Mouse (Mus musculus) frontal cortex, postnatal 14 days (tissue): ENCODE measurements around the gene Znrf2.
"Not testable (repeated sequence)": the region's sequence is repeated elsewhere in the genome, so short reads cannot be mapped to it uniquely, and the experiment has no call there.

Experiments
- DNase-seq, 2 experiments: peaks; one replicate each; pipeline ENCODE4 v3.0.0; 2022; ENCODE audit warnings: low spot score in 2 of 2

Znrf2 gene

DNA sequence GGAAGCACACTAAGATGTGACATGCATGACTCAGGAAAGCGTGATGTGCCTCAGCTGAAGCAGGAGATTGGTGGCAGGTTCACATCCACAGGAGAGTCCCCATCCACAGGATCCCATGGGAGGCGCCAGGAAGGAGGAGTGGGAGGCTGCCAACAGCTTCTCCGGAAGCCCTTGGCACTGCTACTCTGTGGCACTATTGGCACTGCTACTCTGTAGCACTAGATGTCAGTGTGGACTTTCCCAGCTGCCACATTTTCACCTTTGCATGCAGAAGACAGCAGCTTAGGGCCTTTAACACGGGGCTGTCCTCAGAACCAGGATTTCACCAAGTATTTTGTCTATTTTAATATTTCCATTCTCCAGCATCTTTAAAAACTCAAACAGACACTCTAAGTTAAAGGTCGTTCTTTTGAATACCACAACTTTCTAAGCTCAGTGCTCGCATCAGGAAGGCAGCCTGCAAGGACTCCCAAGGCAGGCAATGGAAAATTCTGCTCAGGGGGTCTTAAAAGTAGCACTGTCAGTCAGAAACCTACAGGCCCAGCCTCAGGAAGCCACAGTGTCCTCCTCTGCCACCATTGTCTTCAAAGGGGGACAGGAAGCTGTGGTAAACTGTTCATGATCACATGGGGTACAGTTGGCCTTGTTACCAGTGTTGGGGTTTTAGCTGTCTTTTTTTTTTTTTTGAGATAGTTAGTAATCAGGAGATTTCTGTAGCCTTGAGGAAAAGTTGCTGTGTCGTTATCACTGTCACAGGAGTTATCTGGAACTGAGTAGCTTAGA is 7.0 kb upstream of the Znrf2 start:
- DNase-seq: peak in 1 of 2 experiments; percentile 13

DNA sequence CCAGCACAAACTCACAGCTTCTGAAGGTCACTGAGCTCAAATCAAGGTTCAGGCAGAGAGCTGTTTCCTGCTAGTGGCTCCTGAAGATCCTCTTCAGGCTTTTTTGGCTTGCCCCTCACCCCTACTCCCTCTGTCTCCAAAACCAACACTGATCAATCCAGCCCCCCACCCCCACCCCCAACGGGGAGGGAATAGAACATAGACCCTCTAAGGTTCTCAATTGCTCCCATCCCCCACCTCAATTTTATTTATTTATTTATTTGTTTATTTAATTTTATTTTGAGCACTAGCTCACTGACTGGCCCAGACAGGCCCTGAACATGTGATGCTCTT is 6.4 kb upstream of the Znrf2 start:
- DNase-seq: no peak

DNA sequence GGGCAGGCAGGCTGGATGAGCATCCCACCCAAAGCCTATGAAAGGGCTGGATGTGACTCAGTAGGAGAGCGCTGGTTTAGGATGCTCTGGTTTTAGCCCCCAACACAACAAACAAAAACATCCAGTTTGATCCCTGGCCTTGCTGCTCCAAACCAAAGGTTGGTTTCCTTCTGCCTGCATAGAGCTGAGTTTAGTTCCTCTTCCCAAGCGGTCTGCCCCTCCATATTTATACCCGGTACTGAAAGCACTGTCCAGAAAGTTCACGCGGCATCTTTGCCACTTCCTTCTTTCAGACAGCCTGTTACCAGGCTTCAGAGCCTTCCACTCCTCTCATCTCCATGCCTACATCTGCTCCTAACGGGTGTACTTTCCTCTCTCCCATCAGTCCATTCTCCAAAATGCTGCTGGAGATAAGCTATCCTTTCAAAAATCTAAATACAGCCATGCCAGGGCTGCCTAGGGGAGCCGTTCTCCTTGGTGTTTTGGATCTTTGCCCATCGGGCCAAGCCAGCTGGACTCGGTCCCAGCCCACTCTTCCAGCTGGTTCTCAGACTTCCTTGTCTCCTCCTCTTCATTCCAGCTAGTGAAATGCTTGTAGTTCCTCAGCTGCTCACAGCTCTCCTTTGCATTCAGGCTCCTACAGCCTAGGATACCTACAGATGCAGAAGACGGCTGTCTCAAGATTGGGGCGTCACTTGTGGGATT is 5.0 kb upstream of the Znrf2 start:
- DNase-seq: peak; percentile 51 to 53

DNA sequence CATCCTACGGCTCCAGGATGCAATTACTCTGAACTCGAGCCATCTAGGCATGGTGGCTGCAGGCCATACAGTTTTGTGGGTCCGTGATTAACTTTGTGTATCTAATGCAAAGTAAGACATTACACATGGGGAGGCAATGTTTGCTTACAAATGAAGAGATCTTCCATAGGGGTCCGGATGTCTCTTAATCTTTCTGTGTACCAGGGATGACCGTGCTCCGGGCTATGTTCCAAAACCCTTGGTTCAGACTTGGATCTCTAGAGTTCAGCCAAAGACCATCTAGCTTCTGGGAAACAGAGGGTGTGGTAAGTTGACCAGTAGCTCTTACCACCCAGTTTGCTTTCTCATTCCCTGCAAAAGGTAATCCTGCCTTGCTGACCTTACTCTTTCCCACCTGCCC is 4.4 kb upstream of the Znrf2 start:
- DNase-seq: no peak

DNA sequence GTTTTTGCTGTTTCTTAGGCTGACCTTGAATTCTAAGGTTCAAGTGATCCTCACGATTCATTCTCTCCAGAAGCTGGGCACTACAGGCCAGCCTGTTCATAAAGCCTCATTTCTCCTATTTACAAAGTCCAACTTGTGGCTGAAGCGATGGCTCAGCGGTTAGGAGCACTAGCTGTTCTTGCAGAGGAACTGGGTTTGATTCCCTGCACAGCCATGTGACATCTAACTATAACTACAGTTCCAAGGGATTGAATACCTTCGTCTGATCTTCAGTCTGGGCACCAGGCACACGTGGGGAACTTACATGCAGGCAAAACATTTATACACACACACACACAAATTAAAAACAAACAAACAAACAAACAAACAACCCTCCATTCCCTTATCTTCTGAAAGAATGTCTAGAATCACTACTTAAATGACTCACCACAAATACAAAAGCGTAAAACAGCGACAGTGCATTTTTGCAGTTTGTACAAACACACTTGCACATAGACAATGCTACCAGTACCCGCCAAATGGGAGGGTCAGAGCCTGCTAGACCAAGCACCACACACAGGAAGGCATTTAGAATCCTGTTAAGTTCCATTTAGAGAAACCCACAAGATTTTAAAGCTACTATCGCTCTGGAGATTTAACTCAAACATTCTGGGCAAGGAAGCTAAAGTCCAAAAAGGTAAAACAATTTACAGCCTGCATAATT is 1.1 kb upstream of the Znrf2 start:
- no peak for DNase-seq

DNA sequence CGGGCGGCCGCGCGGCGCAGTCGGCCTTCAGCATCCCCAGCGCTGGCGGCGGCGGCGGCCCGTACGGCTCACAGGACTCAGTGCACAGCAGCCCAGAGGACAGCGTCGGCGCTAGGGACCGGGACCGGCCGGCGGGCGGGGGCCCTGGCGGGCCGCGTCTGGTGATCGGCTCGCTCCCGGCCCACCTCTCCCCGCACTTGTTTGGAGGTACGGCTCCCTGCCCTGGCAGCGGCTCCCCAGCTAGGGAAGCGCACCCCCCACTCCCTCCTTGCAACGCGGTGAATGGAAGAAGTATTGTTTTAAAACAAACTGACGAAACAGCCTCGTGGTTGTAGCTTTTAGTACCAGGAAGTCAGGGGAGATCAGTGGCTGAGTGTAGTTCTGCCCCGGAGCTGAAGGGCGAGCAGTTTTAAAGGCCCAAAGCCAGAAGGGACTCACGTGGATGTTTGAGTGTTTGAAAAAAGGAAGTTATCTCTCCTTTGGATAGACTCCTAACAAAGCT is 601 bp downstream of the Znrf2 start:
- peak; percentile 21 for DNase-seq

DNA sequence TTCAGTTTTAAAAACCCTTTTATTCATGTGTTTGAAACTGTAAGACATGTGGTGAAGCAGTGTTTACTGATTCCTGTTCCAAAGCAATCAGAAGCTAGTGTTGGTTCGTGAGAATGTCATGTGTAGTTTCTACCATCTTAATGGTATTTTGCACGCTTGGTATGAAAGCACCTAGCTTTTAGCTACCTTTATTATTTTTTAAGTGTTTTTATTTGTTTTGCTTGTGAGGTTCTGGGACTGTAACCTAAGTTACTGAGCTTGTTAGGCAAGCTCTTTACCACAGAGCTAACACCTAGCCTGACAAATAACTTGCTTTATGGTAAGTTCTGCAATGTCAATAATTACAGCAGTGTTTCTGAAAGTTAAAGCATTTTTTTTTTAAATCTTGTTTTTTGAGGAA is 1.7 kb downstream of the Znrf2 start:
- DNase-seq: no peak

DNA sequence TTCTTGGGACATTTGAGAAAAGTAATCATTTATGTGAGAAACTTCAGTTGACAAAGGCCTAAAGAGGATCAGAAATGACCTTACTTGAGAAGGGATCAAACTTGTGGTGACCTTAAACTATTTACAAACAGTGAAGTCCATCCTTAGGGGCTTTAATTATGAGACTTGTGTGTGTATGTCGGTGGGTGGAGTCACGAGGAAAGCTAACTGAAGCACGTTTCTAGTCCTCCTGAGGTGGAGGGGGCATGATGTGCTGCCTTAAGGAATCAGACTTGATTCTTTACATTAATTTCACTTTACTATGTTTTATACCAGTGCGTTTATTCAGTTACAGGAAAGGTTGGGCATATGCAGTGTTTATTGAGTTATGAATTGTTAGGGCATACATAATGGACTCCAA is 2.6 kb downstream of the Znrf2 start:
- no peak for DNase-seq

DNA sequence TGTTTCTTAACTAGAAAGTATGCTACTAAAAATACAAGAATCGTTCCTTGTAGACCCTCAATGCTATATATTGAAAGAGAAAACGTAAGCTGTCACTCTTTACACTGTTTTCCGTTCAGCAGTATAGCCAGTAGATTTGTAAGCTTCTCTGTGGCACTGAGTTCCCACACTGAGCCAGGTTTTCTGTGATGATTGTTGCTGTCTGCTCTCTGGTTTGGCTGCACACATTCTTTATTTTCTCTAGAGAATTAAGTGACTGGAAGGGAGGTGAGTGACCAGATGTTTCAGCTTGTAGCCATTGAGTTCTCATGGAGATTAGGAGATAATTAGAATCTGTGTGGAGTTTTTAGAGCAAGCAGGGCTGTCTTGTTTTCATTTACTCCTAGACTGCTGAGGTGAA is 3.0 kb downstream of the Znrf2 start:
- DNase-seq: no peak

DNA sequence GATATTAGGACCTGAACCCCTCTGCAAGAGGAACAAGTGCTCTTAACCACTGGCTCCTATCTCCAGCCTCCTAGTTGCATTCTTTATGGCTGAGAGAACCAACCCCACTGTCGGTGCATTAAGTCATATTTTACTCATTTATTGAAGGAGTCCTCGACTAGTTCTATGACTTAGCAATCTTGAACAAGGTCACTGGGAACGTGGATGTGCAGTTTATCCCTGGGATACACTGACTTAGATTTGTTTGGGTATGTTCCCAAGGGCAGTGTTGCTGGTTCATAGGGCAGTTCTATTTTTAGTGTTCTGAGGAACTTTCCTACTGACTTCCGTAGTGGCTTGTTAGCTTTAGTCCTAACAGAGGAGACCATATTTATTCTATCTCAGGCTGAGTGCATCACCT is 5.6 kb downstream of the Znrf2 start:
- no peak for DNase-seq

DNA sequence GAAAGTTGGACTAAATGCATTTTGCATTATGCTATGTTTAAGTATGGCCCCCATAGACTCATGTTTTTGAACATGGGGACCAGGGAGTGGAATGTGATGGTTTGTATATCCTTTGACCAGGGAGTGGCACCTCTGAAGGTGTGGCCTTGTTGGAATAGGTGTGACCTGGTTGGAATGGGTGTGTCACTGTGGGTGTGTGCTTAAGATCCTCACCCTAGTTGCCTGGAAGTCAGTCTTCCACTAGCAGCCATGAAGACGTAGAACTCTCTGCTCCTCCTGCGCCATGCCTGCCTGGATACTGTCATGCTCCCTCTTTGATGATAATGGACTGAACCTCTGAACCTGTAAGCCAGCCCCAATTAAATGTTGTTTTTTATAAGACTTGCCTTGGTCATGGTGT is 7.8 kb downstream of the Znrf2 start:
- DNase-seq: not testable (repeated sequence)

DNA sequence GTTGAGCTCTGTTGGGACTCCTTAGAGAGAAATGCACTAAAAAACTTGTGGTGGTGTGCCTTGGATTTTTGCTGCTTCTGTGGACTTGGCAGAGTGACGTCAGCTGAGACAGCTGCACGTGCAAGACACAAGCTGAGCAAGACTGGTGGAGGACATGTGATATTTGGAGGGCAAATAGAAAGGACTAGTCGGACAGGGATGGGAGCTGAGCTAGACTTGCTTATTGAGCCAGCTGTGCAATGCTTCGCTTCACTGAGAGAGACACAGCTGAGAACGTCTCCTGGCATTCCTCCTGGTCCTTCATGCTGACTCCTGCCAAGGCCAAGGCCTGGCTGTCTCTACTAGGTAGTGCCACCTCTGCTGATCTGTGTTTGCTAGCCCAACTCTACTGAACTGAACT is 10.8 kb downstream of the Znrf2 start:
- DNase-seq: no peak

DNA sequence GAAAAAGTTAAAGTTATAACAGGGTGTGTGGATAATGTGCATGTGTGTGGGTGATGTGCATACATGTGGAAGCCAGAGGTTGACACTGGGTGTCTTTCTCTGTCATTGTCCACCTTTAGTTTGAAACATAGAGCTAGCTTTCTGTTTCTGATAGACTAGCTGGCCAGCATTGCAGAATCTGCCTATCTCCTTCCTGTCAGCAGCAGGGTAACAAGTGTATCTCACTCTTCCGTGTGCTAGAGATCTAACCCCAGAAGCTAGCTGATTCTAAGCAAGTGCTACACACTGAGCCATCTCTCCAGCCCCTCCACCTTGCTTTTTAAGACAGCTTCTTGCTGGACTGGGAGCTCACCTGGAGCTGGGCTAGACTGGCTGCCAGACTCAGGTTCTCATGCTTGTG is 11.6 kb downstream of the Znrf2 start:
- no peak for DNase-seq

DNA sequence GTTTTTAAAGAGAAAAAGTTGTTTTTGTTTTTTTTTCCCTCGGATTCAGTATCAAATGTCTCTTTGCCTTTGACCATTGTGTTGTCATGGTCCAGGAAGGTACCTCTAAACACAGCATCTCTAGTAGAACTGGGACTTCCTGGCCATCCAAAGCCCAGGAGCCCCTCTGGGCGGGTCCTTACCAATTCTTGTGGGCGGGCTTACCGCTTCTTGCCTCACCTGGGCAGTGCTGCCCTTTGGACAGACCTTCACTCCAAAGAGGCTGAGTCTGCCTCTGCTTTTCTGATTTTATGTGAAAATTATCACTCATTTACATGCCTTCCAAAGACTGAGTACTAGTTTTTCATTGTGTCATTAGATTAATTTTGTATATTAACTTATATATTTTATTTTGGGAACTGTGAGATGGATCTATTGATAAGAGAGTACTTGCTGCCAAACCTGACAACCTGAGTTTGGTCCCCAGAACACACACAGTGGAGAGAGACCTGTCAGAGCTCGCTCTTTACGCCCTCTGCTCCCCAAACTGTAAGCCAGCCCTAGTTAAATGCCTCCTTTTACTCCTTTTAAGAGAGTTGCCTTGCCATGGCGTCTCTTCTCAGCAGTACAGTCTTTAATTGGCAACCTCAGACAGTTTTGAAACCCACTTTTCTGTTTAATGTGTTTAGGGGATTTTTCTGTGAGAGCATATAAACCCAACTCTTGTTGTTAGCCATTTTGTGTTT is 13.5 kb downstream of the Znrf2 start:
- no peak for DNase-seq

DNA sequence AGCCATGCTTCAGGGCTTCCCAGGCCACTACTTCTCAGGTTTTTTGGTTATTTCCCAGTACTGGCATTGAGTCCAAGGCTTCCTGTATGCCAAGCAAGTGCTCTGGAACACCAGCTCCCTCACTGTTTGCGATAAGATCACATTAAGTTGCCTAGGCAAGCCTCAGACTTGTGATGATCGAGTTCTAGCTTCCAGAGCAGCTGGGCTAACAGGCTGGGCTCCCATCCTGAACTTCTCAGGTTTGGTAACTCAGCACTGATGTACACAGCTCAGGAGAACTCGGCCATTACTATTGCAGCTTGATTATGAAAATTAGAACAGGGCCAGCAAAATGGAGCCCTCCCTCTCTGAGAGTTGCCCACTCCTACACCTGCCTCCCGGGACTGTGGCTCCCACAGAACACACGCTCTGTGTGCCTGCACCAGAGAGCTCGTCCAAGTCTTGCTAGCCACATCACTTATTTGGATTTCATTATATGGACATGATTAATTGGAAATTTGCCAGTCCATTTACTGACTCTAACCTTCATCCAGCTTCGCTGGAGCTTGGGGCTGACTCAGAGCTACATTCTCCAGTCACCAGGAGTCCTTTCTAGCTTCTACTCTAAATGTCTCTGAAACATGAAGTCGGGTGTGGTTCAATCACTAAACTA is 14.5 kb downstream of the Znrf2 start:
- no peak for DNase-seq

DNA sequence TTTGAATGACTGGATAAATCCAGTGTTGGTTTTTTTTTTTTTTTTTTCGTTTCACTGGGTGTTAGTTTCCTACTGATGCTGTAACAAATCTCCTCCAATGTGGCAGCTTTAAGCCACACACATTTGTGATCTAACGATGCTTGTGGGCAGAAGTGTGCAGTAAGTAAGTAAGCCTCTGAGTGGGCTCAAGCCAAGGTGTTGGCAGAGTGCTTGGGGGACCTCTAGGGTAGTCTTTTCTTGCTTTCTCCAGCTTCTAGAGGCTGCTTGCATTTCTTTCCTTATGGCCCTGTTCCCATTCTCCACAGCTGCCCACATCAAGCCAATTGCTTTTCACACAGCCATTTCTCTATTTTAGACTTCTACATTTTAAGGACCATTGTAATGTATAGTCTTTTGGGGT is 16.7 kb downstream of the Znrf2 start:
- DNase-seq: no peak

DNA sequence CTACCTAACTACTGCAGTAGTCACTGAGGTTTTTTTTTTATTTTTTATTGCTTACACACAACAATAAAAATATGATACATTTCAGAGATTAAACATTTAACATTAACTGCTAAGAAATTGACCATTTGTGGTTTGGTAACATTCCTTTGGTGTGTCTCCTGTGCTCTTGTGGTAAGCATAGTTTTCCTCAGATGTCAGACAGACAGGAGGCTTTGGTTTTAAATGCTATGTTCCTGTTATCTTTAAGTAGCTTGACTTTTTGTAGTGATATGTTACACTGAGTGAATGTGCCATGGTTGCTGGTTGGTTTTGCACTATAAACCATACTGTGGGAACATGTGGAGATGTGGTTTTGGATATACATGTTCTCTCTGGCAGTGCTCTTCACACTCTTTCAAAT is 19.9 kb downstream of the Znrf2 start:
- DNase-seq: no peak

DNA sequence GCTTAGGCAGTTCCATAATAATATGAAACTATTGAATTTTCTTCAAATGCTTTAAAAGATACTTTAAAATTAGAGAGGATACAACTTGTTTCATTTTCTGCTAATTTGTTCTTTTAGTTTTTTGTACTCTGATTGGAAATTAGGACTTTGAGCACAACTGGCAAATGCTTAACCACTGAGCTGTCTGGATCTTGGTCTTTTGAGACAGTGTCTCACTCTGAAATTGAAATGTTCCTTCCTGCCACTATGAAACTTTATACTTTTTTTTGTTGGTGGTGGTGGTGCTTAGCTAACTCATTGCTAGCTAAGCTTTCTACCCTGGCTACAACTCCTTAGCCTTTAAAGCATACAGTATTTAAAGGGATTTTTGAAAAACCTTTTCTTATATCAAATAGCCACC is 24.7 kb downstream of the Znrf2 start:
- DNase-seq: no peak

DNA sequence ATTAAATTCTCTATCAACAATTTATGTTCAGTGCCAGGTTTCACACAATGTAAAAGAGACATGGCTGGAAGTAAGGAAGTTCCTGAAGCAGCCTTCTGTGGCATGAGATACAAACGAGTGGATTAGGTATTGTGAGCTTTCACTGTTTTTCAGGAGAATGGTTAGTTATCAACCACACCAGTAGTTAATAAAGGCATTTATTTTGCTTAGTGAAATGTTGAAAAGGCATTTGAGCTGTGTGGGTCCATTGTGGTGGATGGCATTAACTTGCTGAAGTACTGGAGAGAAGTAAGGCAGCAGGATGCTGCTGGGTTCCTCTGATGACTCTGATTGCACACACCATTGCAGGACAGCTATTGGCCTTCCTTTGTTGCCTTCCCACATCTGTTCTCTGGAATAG is 25.3 kb downstream of the Znrf2 start:
- DNase-seq: no peak

DNA sequence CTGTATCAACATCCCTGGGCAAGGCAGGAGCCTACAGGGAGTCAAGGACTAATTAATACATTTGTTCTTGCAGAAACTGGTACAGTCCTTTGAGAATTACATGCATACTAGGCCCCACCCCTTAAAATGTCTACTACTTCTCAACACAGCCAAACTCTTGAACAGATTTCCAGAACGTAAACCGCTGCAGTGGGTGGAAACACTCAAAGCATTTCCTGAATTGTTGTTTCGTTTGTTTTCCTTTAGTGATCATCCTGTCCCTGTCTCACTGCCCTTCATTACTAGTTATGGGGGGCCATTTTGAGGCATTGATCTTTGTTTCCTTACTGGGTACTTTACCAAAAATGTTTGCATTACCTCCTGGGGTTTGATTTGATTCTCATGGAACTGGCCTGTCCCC is 31.8 kb downstream of the Znrf2 start:
- no peak for DNase-seq
